Mouse (Mus musculus): ENCODE measurements around the gene 2310003L06Rik. TPM values are rescaled to one million over a fixed set of nuclear protein-coding genes. Genes with fewer than 3 reads are reported as not detected.

The 2310003L06Rik gene
- not detected in 2 replicates for polyA plus RNA-seq (2012; rRNA removed; ENCODE audit: low replicate concordance)

DNA sequence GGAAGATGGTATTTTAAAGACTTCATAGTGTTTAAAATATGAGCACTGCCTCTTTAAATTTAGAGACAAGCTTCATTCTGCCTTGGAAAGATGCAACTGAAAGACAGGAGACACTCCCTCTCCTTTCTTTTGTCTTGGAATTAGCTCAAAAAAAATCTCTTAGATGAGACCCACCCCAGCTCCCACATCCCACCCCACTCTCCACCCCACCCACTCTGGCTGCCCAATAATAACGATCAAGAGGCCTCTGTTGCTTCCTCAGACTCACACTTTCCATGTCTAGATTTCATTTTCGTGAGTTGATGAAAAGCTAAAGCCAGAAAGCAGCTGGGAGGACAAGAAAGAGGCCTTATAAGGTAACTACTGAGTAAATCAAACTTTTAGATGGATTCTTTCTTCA lies at the start of gene 2310003L06Rik, which contains the start of gene Gm28434:
Gene 2310003L06Rik, plus strand, starts transcription at position 259 of the 400 bp plus-strand sequence.
Gene Gm28434, plus strand, starts transcription at position 317 of the 400 bp plus-strand sequence.

DNA sequence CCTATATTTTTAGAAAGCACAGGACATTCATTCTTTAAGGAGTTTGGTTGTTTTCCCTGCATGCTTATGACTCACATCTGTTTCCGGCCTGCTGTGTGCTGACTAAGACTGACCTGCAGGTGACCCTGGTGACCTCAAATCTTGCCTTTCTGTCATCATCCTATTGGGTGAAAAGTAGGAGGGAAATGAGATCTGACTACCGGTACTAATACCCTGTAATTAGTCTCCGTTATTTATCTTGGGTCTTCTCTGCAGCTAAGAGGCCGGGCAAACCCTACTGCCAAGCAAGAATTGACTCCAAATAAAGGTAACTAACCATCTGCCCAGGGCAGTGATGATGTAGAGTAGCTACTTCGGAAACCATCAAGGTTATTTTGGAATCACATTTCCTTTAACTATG lies 43.9 kb upstream of the 2310003L06Rik start, which contains the start of gene Csn3:
Gene Csn3, plus strand, starts transcription at position 208 of the 400 bp plus-strand sequence.

DNA sequence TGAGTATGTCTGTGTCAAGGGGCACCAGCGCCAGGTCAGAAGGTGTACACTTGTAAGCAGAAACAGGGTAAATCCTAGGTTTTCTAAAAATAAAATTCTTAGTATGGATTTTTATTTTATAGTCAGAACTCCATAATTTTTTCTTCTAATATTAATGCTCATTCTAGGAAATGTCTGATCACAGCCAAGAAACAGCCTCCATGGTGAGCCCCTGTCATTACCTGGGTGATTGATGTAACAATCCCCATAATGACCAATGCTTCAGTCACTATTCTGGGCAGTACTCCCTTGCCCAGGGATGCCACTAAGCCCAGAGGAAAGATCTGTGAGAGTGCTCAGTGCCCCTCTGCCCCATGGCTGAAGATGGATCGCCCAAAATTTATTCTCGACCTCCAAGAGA lies 9.9 kb downstream of the 2310003L06Rik start, which contains the start of gene Cabs1:
Gene Cabs1, plus strand, starts transcription at position 301 of the 400 bp plus-strand sequence.

DNA sequence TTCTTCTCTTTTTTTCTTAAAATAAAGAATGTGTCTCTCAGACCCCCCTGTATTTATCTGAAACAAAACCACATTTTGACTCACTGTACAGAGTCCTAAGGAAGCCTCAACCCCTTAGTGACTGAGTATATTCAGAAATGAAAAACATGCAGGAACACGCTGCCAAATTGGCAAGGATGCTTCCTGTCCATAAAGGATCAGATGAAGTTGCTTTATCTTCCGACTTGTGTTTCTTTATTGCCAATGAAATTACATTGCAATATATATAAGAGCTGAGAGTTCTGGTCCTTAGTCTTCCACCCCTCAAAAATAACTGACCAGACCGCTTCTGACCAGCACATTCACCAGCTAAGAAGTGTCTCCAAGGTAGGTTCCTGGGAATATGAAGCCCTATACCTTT lies 33.0 kb downstream of the 2310003L06Rik start, which contains the start of gene Smr3a:
Gene Smr3a, plus strand, starts transcription at position 301 of the 400 bp plus-strand sequence.

Other genes with a start within 250 kb of the 2310003L06Rik start
- gene Csn1s2a, start 194.9 kb upstream of the 2310003L06Rik start, polyA plus RNA-seq (2012; rRNA removed; ENCODE audit: low replicate concordance): not detected in 2 replicates
- not detected in 2 replicates for gene Csn1s2b, start 161.4 kb upstream of the 2310003L06Rik start, polyA plus RNA-seq (2012; rRNA removed; ENCODE audit: low replicate concordance)
- gene Prr27, start 143.8 kb upstream of the 2310003L06Rik start, polyA plus RNA-seq (2012; rRNA removed; ENCODE audit: low replicate concordance): not detected in 2 replicates
- not detected in 2 replicates for gene Odam, start 84.4 kb upstream of the 2310003L06Rik start, polyA plus RNA-seq (2012; rRNA removed; ENCODE audit: low replicate concordance)
- 43.5 and 106 TPM in 2 replicates for gene Csn3, start 43.9 kb upstream of the 2310003L06Rik start, polyA plus RNA-seq (2012; rRNA removed; ENCODE audit: low replicate concordance)
- gene Gm28434, start 58 bp downstream of the 2310003L06Rik start, polyA plus RNA-seq (2012; rRNA removed; ENCODE audit: low replicate concordance): not detected in 2 replicates
- gene Cabs1, start 10.0 kb downstream of the 2310003L06Rik start, polyA plus RNA-seq (2012; rRNA removed; ENCODE audit: low replicate concordance): not detected in 2 replicates
- gene Smr3a, start 33.1 kb downstream of the 2310003L06Rik start, polyA plus RNA-seq (2012; rRNA removed; ENCODE audit: low replicate concordance): not detected in 2 replicates
- gene Smr2, start 117.1 kb downstream of the 2310003L06Rik start, polyA plus RNA-seq (2012; rRNA removed; ENCODE audit: low replicate concordance): not detected in 2 replicates
- not detected in 2 replicates for gene Gm11116, start 142.1 kb downstream of the 2310003L06Rik start, polyA plus RNA-seq (2012; rRNA removed; ENCODE audit: low replicate concordance)
- not detected in 2 replicates for gene Gm11115, start 184.6 kb downstream of the 2310003L06Rik start, polyA plus RNA-seq (2012; rRNA removed; ENCODE audit: low replicate concordance)